7 mouse cellular contexts compared by ENCODE assay signal in genomic region chr15:95828018-95828646, GRCm38 (mm10). TPM values are rescaled to one million over a fixed set of nuclear protein-coding genes. Genes with fewer than 3 reads are reported as not detected.
DNase-seq lines count a peak whose midpoint lies in the region; ATAC-seq and TF ChIP-seq lines count a peak whose summit lies in the region.
"Not testable (repeated sequence)": the region's sequence is repeated elsewhere in the genome, so short reads cannot be mapped to it uniquely, and the experiment has no call there.

No protein-coding gene starts in this region.

- WGBS in forebrain, embryonic 10.5 days, result 56% methylated on average over 8 of the region's 8 CpGs
- WGBS in hindbrain, embryonic 10.5 days, result 30% methylated on average over 8 of the region's 8 CpGs
- WGBS in kidney, adult 2 months, result 17% methylated on average over 8 of the region's 8 CpGs
- WGBS in limb, embryonic 12.5 days, result 76% methylated on average over 8 of the region's 8 CpGs
- 52% methylated on average over 8 of the region's 8 CpGs for WGBS in olfactory bulb, adult 2 months

- peak overlapping the region; percentile 5; the same call in 1 of the 2 replicates for H3K4me3 ChIP-seq in forebrain, embryonic 10.5 days
- 0 out of 2 replicates have a peak overlapping the region, but pooled peaks have one; percentile 1 for H3K4me3 ChIP-seq in hindbrain, embryonic 10.5 days
- not testable (repeated sequence) for H3K4me3 ChIP-seq in kidney, adult 2 months (ENCODE audit: insufficient read depth, low read depth, low read length); limb, embryonic 12.5 days (replicated peaks); olfactory bulb, adult 2 months (ENCODE audit: insufficient read depth, low read depth, low read length)

- H3K4me1 ChIP-seq in forebrain, embryonic 10.5 days, result peaks cover 42% of the 10 kb centered on the region
- peaks cover 53% of the 10 kb centered on the region for H3K4me1 ChIP-seq in hindbrain, embryonic 10.5 days (replicated peaks)
- peaks cover 40% of the 10 kb centered on the region for H3K4me1 ChIP-seq in kidney, adult 2 months (ENCODE audit: control insufficient read depth, insufficient read depth, low read length)
- H3K4me1 ChIP-seq in limb, embryonic 12.5 days (replicated peaks), result peaks cover 51% of the 10 kb centered on the region
- peaks cover 31% of the 10 kb centered on the region for H3K4me1 ChIP-seq in olfactory bulb, adult 2 months (ENCODE audit: control insufficient read depth, insufficient read depth, low read length)

- not testable (repeated sequence) for ATAC-seq in limb, embryonic 12.5 days (ENCODE audit: insufficient number of reproducible peaks, insufficient read depth, low FRiP score, low TSS enrichment, low read depth)

- H3K9me3 ChIP-seq in forebrain, embryonic 10.5 days; hindbrain, embryonic 10.5 days; limb, embryonic 12.5 days: not testable (repeated sequence)

- peaks cover 15% of the 10 kb centered on the region for H3K36me3 ChIP-seq in forebrain, embryonic 10.5 days (replicated peaks)
- not testable (repeated sequence) for H3K36me3 ChIP-seq in hindbrain, embryonic 10.5 days; kidney, adult 2 months (ENCODE audit: control insufficient read depth, insufficient read depth, low read length); limb, embryonic 12.5 days

- H3K27me3 ChIP-seq in forebrain, embryonic 10.5 days (ENCODE audit: poor library complexity, severe bottlenecking); hindbrain, embryonic 10.5 days (ENCODE audit: insufficient read depth, poor library complexity, severe bottlenecking); kidney, adult 2 months (replicated peaks; ENCODE audit: control insufficient read depth, insufficient read depth, low read length); limb, embryonic 12.5 days: not testable (repeated sequence)

- not testable (repeated sequence) for H3K4me2 ChIP-seq in limb, embryonic 12.5 days

- not testable (repeated sequence) for TF ChIP-seq POLR2A in kidney, adult 2 months (IDR thresholded peaks at IDR 0.05; ENCODE audit: low read depth, low read length); olfactory bulb, adult 2 months (IDR thresholded peaks at IDR 0.05; ENCODE audit: insufficient read depth, low read depth, low read length)

- H3K9ac ChIP-seq in limb, embryonic 12.5 days (replicated peaks), result not testable (repeated sequence)

- TF ChIP-seq CTCF in kidney, adult 2 months (conservative IDR thresholded peaks at IDR 0.05; ENCODE audit: insufficient read depth, insufficient read length, low read depth, low read length); olfactory bulb, adult 2 months (IDR thresholded peaks at IDR 0.05; ENCODE audit: insufficient read depth, low read depth, low read length): not testable (repeated sequence)

- peak; percentile 47 for DNase-seq in adrenal gland, postnatal 14 days
- DNase-seq in forebrain, embryonic 10.5 days (ENCODE audit: extremely low spot score, low spot score); hindbrain, embryonic 10.5 days (ENCODE audit: low spot score): not testable (repeated sequence)
- peak; percentile 87 for DNase-seq in kidney, adult 2 months
- DNase-seq in lung, postnatal 4 days, result peak; percentile 51 to 73

- H3K27ac ChIP-seq in forebrain, embryonic 10.5 days, result peak overlapping the region; percentile 72; the same call in 1 of the 2 replicates
- peak overlapping the region; percentile 79 for H3K27ac ChIP-seq in hindbrain, embryonic 10.5 days
- peak overlapping the region; percentile 79 for H3K27ac ChIP-seq in kidney, adult 2 months (ENCODE audit: insufficient read depth, low read depth, low read length)
- H3K27ac ChIP-seq in limb, embryonic 12.5 days, result peak overlapping the region; percentile 45; the same call in 1 of the 2 replicates
- peak overlapping the region; percentile 61; the same call in 1 of the 2 replicates for H3K27ac ChIP-seq in olfactory bulb, adult 2 months (ENCODE audit: insufficient read depth, low read depth, low read length)

RNA-seq across cellular contexts. Expression of gene Ano6, which starts 37.5 kb away (rescaled TPM):
- total RNA-seq in adrenal gland, postnatal 14 days (2021), result 57.2 and 69.4 TPM in 2 replicates
- polyA plus RNA-seq in forebrain, embryonic 10.5 days (2016; fragmentation: Nextera tagmentation; extraction: Ambion mirVana), result 32.4 and 35.0 TPM in 2 replicates
- polyA plus RNA-seq in hindbrain, embryonic 10.5 days (2016; fragmentation: Nextera tagmentation; extraction: Ambion mirVana), result 31.1 and 31.5 TPM in 2 replicates
- 40.3 and 47.0 TPM in 2 replicates for polyA plus RNA-seq in kidney, adult 2 months (2012; rRNA removed)
- 47.3 and 51.6 TPM in 2 replicates for polyA plus RNA-seq in limb, embryonic 12.5 days (2016; fragmentation: Nextera tagmentation; extraction: Ambion mirVana)
- polyA plus RNA-seq in olfactory bulb, adult 2 months (2012; ENCODE audit: insufficient read depth, insufficient read length, low replicate concordance, missing spikeins), result not detected in 2 replicates
